Mouse (Mus musculus) frontal cortex, postnatal 36 days (tissue): ENCODE data around the gene Pomp.

Experiments
- DNase-seq, 2 experiments: peaks; one replicate each; pipeline ENCODE4 v3.0.0; 2022; ENCODE audit warnings: low spot score in 2 of 2

The Pomp gene

DNA sequence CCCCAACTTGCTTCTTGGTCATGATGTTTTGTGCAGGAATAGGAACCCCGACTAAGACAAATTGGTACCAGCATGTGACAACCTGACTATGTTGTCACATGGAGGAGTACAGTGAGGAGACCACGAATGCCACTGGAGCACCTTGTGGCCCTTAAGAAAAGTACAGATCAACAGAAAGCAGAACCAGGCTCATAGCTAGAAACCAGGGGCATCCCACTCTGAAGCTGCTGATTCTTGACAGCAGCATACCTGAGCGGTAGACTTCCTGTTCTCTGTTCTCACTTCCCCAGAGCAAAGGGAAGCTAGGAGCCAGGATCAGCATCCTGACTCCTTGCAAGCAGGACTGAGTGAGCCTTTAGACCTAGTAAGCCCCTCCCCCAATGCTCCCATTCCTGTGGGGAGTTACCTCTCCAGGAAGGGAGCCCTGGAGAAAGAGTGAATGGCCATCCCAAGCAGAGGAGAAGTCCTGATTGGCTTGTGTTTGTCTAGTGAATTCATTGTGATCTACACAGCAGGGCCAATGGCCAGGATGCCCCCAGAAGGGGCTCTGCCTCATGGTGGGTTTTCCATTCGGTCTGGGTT, 38.8 kb downstream of the Pomp start:
- DNase-seq = no peak

DNA sequence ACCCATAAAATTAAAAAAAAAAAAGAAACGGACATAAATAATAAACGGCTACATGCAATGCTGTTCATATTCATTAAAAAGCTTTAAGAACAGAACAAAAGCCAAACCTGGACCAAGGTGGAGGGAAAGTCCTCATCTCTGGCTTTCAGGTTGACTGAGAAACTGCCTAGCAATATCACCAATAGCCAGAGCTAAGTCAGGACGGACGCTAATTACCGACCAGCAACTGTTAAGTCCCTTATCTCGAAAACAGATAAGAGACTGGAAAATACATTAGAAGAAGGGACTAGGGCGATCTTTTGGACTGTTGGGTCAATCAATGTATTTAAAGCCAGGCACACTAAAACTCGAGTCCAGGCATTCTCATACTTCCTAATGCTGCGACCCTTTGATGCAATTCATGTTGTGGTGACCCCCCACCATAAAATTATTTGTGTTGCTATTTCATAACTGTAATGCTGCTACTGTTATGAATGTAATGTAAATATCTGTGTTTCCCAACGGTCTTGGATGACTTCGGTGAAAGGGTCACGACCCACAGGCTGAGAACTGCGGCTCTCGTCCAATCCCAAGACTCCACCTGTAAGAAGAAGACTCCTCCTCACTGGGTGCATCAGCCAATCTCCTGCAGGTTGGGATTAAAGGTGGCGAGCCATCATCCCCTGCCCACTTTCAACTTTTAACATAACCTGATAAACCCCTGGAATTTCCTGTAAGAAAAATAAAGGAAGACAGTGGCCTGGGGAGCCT, 41.9 kb downstream of the Pomp start:
- DNase-seq = no peak

DNA sequence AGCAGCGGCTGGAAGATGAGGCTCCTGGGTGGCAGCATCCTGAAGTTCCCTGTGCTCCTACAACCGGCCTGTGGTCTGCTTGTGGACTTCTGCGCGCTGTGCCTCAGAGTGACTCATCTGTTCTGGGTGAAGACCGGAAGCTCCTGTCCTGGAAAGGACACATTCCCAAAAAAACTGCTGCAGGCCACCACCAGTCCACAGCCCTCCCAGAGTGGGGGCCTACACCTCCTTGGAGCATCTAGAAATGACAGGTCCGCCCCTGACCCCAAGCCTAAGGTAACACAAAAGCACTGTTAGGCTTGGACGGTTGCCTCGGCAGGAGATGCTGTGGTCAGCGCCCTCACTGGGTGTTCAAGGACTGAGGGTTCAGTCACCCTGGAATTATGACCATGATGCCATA, 42.9 kb downstream of the Pomp start:
- DNase-seq = no peak

DNA sequence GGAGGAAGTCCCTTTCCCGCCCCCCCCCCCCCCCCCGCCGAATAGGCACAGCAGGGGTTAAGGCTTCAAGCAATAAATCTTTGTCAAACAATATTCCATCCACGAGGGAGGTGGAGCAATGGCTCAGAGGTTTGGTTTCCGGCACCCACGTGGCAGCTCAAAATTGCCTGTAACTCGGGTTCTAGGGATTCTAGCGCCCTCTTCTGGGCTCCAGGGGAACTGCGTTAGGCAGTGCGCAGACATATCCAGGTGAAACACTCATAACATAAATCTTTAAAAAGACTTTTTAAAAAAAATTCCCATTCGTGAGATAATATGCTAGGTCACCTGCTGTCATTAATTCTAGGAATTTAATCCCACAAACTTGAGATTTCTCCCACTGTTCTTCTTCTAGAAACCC, 46.9 kb downstream of the Pomp start:
- DNase-seq = no peak

DNA sequence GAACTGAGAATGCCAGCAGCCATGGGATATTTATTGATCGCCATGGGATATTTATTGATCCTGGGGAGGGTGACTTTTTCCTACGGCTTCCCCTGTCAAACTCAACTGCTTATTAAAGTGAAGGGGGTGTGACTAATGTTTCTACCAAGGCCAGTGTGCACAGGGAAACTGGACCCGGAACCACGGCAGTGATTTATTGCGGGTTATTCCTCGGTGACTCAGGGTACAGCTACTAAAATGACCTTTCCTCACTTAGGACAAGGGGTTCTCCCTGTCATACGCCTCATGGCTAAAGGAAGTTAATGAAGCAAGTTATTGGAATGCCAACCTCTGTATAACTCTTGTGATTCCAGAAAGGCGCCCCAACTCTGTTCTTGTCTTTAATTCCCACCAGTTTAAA, 47.6 kb downstream of the Pomp start:
- no peak for DNase-seq

DNA sequence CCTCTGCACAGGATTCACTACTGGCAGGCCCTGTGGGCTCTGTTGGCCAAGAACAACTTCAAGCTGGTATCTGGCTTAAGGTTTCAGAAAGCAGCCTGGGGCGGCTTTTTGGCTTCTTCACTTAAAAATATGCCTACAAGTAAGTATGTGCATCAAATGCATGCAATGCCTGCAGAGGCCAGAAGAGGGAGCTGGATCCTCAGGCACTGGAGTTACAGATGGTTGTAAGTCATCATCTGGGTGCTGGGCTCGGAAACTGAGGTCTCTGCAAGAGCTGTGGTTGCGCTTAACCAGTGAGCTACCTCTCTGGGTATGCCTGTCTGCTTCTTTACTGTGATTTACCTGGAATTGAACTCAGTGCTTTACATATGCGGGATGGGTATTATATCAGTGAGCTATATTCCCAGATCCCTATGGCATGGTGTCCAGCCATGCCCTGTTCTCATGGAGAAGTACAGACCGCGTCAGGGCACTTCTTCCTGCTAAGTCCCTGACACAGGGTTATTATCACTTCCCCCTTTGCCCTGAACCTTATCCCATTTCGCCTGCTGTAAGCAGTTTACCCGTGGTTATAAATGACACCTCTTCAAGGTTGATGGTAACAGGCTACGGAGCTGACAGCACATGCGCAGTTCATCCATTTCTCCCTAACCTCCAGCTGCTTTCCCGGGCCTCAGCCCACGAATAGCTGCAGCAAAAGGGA, 50.7 kb downstream of the Pomp start:
- DNase-seq = no peak

DNA sequence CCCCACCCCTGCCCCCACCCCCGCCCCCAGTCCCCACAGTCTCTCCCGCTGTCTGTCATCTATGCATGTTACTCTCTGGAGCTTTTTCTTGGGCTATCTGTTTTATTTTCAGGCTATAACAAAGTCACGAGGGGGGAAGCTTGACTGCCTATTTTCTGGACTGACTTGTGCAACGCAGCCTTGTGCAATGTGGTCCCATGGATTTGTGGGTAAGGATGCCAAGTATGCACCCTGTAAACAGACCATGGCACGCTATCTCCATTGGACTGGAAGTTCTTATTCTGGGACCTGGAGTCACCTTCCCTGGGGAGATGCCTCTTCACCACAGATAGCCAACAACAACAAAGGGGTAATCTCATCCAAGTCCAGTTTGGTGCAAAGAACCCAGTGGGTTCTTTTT, 51.5 kb downstream of the Pomp start:
- DNase-seq = no peak

DNA sequence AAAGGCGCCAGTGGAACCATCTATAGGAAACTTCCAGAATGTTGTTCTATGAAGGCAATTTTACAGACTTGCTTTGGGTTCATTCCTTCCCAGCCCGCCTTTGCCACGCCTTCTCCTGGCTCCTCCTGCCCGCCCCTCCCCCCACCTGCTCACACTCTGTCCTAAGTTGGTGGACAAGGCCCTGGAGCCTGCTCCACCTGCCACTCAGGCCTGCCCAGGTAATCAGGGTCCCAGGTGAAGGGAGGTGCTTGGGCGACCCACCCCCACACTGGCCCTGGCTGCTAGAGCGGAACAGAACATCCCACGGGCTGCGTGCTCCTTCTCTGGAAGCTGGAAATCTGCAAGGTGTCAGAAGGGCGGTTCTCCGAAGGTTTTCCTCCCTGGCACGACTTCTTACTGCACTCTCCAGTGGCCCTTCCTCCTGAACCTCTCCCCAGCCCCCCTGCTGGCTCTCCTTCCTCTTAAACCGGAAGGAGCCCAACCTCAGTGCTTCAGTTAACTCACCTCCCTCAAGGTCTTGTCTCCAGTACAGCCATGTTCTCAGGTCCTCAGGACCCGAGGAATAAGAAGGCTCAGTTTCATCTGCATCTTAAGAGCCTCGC, 53.1 kb downstream of the Pomp start:
- no peak for DNase-seq

DNA sequence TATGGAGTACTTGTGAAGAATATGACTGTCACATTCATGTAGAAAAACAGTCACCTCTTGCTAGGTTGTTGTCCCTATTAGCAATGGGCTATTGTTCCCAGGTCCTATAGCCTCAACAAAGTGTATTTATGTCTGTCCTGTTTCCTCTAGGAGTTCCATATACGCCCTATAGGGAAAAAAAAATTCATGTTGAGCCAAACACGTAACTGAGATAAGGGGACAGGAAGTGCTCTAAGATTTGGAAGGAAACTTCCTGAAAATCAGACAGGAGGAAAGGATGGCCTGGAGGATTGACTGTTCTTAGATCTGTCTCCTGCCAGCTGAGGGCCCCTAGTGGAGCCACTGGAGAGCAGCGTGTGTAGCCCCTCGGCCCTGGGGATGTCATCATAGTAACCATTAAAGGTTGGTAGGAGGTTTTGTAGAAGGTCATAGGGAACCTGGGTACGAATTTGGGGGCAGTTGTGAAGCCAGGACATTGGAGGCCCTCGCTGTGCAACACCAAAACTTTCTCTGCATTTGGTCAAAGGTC, 54.8 kb downstream of the Pomp start:
- DNase-seq = no peak

DNA sequence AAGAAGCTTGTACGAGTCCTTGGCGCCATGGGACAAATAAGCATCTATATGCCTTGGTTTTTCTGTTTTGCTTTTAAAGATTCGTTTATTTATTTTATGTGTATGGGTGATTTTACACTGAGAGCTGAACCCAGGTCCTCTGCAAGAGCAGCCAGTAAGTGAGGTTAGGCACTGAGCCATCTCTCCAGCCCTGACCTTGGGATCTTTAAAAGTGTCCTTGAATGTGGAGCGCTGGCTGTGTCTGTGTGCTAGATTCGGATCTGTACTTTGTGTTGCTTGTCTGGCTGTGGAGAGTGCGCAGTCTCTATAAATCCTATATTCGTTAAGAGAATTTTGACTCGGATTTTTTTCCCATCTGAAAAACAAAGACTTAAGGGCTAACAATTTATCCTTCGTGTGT, 55.9 kb downstream of the Pomp start:
- DNase-seq = no peak

DNA sequence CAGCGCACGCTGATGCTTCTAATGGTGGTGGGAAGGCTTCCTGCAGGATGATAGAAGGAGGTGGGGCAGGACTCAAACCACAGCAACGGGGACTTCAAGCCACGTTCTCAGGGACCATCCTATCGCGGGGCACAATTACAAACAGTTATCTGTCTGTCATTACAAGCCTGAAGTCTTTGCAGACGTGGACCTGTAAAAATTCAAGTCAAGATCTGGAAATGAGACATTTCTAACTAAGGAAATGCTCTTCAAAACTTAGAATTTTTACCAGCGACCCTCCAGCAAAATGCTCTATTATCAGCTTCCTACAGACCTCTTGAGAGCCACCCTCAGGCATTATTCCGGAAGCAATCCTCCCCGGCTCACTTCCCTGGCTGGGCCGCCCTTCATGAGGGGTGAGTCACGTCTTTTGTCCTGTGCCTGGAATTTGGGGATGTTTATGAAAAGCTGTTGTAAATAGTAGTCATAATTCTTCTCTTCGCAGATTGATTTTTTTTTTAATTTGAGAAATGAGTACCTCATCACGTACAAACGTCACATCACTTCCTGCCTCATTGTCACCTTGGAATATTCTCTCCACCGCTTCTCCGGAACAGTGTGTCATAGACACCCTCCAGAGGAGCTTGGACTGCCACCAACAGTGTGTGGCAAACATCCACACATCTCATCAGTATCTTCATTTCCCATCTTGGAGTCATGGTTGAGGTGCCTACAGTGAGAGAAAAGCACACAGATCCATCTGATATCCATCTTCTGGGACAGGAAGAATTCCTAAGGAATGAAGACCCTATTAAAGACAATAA, 58.0 kb downstream of the Pomp start:
- no peak for DNase-seq

DNA sequence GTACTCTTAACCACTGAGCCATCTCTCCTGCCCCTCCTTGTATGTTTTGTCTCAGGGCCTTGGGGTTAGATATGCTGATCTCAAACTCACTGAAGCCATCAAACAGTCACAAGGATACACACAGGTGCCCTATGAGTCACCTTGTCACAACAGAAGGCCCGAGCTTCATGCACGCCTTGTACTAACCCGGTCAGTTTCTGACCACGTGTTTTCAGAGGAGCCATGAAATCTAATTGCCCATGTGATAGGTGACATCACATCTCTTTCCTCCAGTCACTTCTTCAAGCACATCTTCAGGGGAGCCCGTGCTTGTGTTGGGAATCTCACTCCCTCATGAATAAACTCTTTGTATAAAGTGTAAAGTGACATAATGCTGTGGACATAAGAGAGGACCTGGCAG, 64.4 kb downstream of the Pomp start:
- no peak for DNase-seq
